Mouse (Mus musculus) embryonic fibroblast, embryonic 13.5 days (primary cell): ENCODE results near the gene Ptpn23.
A peak's percentile ranks its signal among the peaks of the same experiment; 100 is the strongest.

Experiments used
- CTCF ChIP-seq: IDR thresholded peaks from 2 replicates; pipeline ENCODE4 v1.5.1; 2011; ENCODE audit warnings: mild to moderate bottlenecking, control low read depth, low read length, moderate library complexity, borderline replicate concordance; ENCODE audit not compliant: insufficient read depth
- POLR2A ChIP-seq: IDR thresholded peaks from 2 replicates; pipeline ENCODE4 v1.6.1; 2011; ENCODE audit warnings: low read depth, mild to moderate bottlenecking, control low read depth, low read length, moderate library complexity

- TF ChIP-seq CTCF (peak; percentile 58; the same call in 1 of the 2 replicates), POLR2A (no peak)
These were observed 5.8 kb upstream of the Ptpn23 start for GRCm38 (mm10) chr9:110413785-110414184.
